Comparison of ENCODE assay signal across 24 mouse cellular contexts in the genomic region with DNA sequence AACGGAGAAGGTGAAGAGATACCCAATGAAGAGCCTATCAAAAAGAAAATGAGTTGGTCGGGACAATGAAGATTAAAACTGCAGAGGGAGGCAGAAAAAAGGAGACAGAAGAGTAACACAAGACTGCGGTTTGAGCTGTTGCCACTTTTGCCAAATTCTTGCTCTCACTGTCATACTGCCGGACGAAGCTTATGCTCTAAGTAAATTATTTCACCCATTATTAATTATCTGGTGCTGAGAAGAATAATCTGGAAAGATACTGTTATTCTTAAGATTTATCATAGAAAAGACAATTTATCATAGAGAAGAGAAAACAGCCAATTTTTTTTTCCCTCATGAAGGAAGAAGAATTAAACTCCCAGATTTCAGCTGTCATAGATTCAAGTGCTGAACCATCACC.
A peak's percentile ranks its signal among the peaks of the same experiment; 100 is the strongest.
DNase-seq lines count a peak whose midpoint lies in the region; ATAC-seq and TF ChIP-seq lines count a peak whose summit lies in the region.
"Had no signal": no experiment of that assay in that cellular context is flagged by ENCODE, and none has a peak within 500 bp of the region (broad histone marks: within the 10 kb centered on the region; RNA-seq: fewer than 3 reads in every experiment).

No protein-coding gene starts in this region.

- no peak overlapping the region for H3K4me3 ChIP-seq in kidney, postnatal 0 days (replicated peaks; ENCODE audit: low read depth, low read length)
- H3K4me3 ChIP-seq in lung, embryonic 16.5 days (ENCODE audit: low read length): no peak overlapping the region
- H3K4me3 ChIP-seq: embryonic facial prominence, embryonic 10.5 days; embryonic facial prominence, embryonic 12.5 days; forebrain, embryonic 13.5 days; forebrain, embryonic 15.5 days had no signal

- H3K4me1 ChIP-seq in kidney, postnatal 0 days (replicated peaks; ENCODE audit: insufficient read depth, low read length): no peaks in the 10 kb centered on the region
- H3K4me1 ChIP-seq in lung, embryonic 16.5 days (replicated peaks; ENCODE audit: control insufficient read depth, insufficient read depth, low read length): no peaks in the 10 kb centered on the region
- H3K4me1 ChIP-seq: embryonic facial prominence, embryonic 10.5 days; embryonic facial prominence, embryonic 12.5 days; forebrain, embryonic 13.5 days; forebrain, embryonic 15.5 days had no signal

- no peaks in the 10 kb centered on the region for H3K27me3 ChIP-seq in kidney, postnatal 0 days (ENCODE audit: insufficient read depth, low read length)
- no peaks in the 10 kb centered on the region for H3K27me3 ChIP-seq in lung, embryonic 16.5 days (ENCODE audit: control insufficient read depth, insufficient read depth, low read depth, low read length)
- H3K27me3 ChIP-seq: CH12.LX; embryonic facial prominence, embryonic 12.5 days; forebrain, embryonic 13.5 days; forebrain, embryonic 15.5 days; Patski had no signal

- H3K27ac ChIP-seq in kidney, postnatal 0 days: no peak overlapping the region
- no peak overlapping the region for H3K27ac ChIP-seq in lung, embryonic 16.5 days (ENCODE audit: low read length)
- H3K27ac ChIP-seq: embryonic facial prominence, embryonic 10.5 days; embryonic facial prominence, embryonic 12.5 days; forebrain, embryonic 13.5 days; forebrain, embryonic 15.5 days had no signal

- TF ChIP-seq CTCF in kidney, postnatal 0 days (IDR thresholded peaks at IDR 0.05; ENCODE audit: low read depth): no peak

- ATAC-seq in kidney, postnatal 0 days (replicated peaks; ENCODE audit: low FRiP score, low read depth): no peak
- ATAC-seq in lung, embryonic 16.5 days (ENCODE audit: low read depth): peak; percentile 69
- ATAC-seq: activated CD4-positive, CD25-positive, alpha-beta regulatory T cell, adult 4 months; CD4-positive, CD25-positive, alpha-beta regulatory T cell, adult 4 months; forebrain, embryonic 13.5 days; forebrain, embryonic 15.5 days; Patski had no signal

- H3K9me3 ChIP-seq in kidney, postnatal 0 days (replicated peaks; ENCODE audit: low read length): no peaks in the 10 kb centered on the region
- no peaks in the 10 kb centered on the region for H3K9me3 ChIP-seq in lung, embryonic 16.5 days (ENCODE audit: control insufficient read depth, low read length)
- H3K9me3 ChIP-seq: embryonic facial prominence, embryonic 10.5 days; embryonic facial prominence, embryonic 12.5 days; forebrain, embryonic 13.5 days; forebrain, embryonic 15.5 days; G1E had no signal

- H3K4me2 ChIP-seq in kidney, postnatal 0 days (ENCODE audit: low read length): no peak overlapping the region
- H3K4me2 ChIP-seq in lung, embryonic 16.5 days (ENCODE audit: low read depth, low read length): no peak overlapping the region
- H3K4me2 ChIP-seq: embryonic facial prominence, embryonic 12.5 days; forebrain, embryonic 13.5 days; forebrain, embryonic 15.5 days had no signal

- H3K9ac ChIP-seq in kidney, postnatal 0 days (ENCODE audit: low read depth, low read length): no peak overlapping the region
- H3K9ac ChIP-seq in lung, embryonic 16.5 days (ENCODE audit: low read length): no peak overlapping the region
- H3K9ac ChIP-seq: embryonic facial prominence, embryonic 12.5 days; forebrain, embryonic 13.5 days; forebrain, embryonic 15.5 days had no signal

- DNase-seq in kidney, postnatal 0 days (ENCODE audit: low spot score): peak; percentile 37
- DNase-seq in kidney, adult 9 months: no peak
- DNase-seq in kidney, postnatal 4 days: peak; percentile 2 to 9
- no peak for DNase-seq in kidney, adult 18-20 months
- DNase-seq in lung, postnatal 14 days: no peak
- DNase-seq: adrenal gland, adult 8-10 months; adrenal gland, postnatal 14 days; adrenal gland, postnatal 36 days; B cell, adult 2 months; cerebellum, adult 11-12 months; cerebellum, adult 2 months; cerebellum, adult 9-10 months; cerebellum, postnatal 10 days; cerebellum, postnatal 25 days had no signal

- H3K36me3 ChIP-seq in kidney, postnatal 0 days (ENCODE audit: insufficient read depth, low read length): no peaks in the 10 kb centered on the region
- no peaks in the 10 kb centered on the region for H3K36me3 ChIP-seq in lung, embryonic 16.5 days (ENCODE audit: control insufficient read depth, insufficient read depth, low read length)
- H3K36me3 ChIP-seq: embryonic facial prominence, embryonic 10.5 days; embryonic facial prominence, embryonic 12.5 days; forebrain, embryonic 15.5 days; G1E had no signal

- WGBS in kidney, postnatal 0 days: 72% methylated on average over 5 of the region's 5 CpGs
- WGBS in lung, embryonic 16.5 days: 46% methylated on average over 5 of the region's 5 CpGs

Comparison
In these comparisons a context has a peak if more than half of its experiments do, and no peak if none do; other contexts are left out.
1. DNase-seq: peak in kidney, postnatal 0 days (single experiment) and kidney, postnatal 4 days (2 of 2); none in kidney, adult 9 months (single experiment), kidney, adult 18-20 months (single experiment) and lung, postnatal 14 days (single experiment).